Mouse (Mus musculus): ENCODE measurements around the gene Ifitm10. TPM values are rescaled to one million over a fixed set of nuclear protein-coding genes. Genes with fewer than 3 reads are reported as not detected.

Ifitm10 gene
- polyA plus RNA-seq, 2 experiments = 0.87 to 1.3 TPM

DNA sequence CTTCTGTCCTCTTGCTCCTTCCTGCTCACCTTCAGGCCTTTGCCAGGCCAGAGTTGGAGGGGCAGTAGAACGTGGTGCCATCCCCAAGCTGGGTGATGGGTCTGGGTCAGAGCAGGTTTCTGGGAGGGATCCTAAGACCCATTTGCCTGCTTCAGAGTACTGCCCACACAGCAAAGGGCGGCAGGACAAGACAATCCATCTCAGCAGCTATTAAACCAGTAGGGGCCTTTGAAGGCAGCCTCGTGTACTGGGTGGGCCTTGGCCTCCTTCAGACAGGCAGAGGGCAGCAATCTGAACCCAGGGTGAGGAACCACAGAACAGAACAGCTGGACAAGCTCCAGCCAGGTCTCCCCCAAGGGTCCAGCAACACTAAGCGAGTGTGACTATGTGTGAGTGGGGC is 2.5 kb upstream of the Ifitm10 start:
- no peaks in the 10 kb centered on the region for H3K9me3 ChIP-seq (ENCODE audit: control insufficient read depth, low read length)
- H3K27ac ChIP-seq = no peak overlapping the region
- DNase-seq (ENCODE audit: low read depth in 3 of 3, low spot score in 3 of 3) = no peak
- TF ChIP-seq CTCF (IDR thresholded peaks at IDR 0.05; ENCODE audit: low read depth) (no peak), EP300 (IDR thresholded peaks at IDR 0.05; ENCODE audit: low read depth) (no peak)
- no peak overlapping the region for H3K9ac ChIP-seq (replicated peaks)
- ATAC-seq (ENCODE audit: insufficient read depth) = no peak
- peaks cover 58% of the 10 kb centered on the region for H3K36me3 ChIP-seq (replicated peaks; ENCODE audit: control insufficient read depth, insufficient read depth, low read depth)
- H3K4me3 ChIP-seq (ENCODE audit: insufficient read depth in 1 of 2, low read depth in 2 of 2, low read length in 2 of 2) = no peak overlapping the region
- no peak overlapping the region for H3K4me2 ChIP-seq (ENCODE audit: low read depth)
- peaks cover 19% of the 10 kb centered on the region for H3K27me3 ChIP-seq (ENCODE audit: control insufficient read depth, insufficient read depth, low read length)
- WGBS (ENCODE audit: insufficient replicate concordance) = 76% methylated on average over 4 of the region's 4 CpGs
- H3K4me1 ChIP-seq (replicated peaks; ENCODE audit: control insufficient read depth in 2 of 2, insufficient read depth in 2 of 2, low read length in 1 of 2) = peaks cover 34 to 47% of the 10 kb centered on the region in 2 experiments

DNA sequence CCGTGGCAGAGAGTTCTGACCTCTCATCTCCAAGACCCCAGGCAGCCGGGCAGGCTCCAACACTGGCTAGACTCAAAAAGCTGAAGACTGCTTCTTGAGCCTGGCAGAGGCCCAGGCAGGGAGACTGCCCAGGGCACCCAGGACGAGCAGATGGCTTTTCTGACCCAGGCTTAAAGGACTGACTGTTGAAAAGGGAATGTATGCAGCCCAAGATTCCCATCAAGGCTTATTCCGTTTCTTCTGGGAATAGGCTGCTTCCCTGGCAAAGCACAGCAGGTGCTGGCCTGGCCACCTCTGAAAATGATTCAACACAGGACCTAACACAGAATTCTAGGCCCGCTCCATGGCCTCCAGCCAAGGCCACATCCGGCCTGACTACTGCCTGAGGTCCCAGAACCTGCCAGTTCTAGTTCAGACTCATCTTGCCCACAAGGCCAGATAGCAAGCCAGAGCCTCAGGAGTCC is 1.7 kb upstream of the Ifitm10 start:
- DNase-seq (ENCODE audit: low read depth in 3 of 3, low spot score in 3 of 3) = no peak
- H3K36me3 ChIP-seq (replicated peaks; ENCODE audit: control insufficient read depth, insufficient read depth, low read depth) = peaks cover 50% of the 10 kb centered on the region
- no peak overlapping the region for H3K27ac ChIP-seq
- H3K27me3 ChIP-seq (ENCODE audit: control insufficient read depth, insufficient read depth, low read length) = peaks cover 26% of the 10 kb centered on the region
- peaks cover 32 to 39% of the 10 kb centered on the region in 2 experiments for H3K4me1 ChIP-seq (replicated peaks; ENCODE audit: control insufficient read depth in 2 of 2, insufficient read depth in 2 of 2, low read length in 1 of 2)
- H3K9ac ChIP-seq (replicated peaks) = no peak overlapping the region
- 80% methylated on average over 6 of the region's 6 CpGs for WGBS (ENCODE audit: insufficient replicate concordance)
- H3K9me3 ChIP-seq (ENCODE audit: control insufficient read depth, low read length) = no peaks in the 10 kb centered on the region
- no peak for TF ChIP-seq EP300 (IDR thresholded peaks at IDR 0.05; ENCODE audit: low read depth)
- TF ChIP-seq CTCF (IDR thresholded peaks at IDR 0.05; ENCODE audit: low read depth) = no peak
- ATAC-seq (ENCODE audit: insufficient read depth) = no peak
- no peak overlapping the region for H3K4me2 ChIP-seq (ENCODE audit: low read depth)
- H3K4me3 ChIP-seq (ENCODE audit: insufficient read depth in 1 of 2, low read depth in 2 of 2, low read length in 2 of 2) = no peak overlapping the region

DNA sequence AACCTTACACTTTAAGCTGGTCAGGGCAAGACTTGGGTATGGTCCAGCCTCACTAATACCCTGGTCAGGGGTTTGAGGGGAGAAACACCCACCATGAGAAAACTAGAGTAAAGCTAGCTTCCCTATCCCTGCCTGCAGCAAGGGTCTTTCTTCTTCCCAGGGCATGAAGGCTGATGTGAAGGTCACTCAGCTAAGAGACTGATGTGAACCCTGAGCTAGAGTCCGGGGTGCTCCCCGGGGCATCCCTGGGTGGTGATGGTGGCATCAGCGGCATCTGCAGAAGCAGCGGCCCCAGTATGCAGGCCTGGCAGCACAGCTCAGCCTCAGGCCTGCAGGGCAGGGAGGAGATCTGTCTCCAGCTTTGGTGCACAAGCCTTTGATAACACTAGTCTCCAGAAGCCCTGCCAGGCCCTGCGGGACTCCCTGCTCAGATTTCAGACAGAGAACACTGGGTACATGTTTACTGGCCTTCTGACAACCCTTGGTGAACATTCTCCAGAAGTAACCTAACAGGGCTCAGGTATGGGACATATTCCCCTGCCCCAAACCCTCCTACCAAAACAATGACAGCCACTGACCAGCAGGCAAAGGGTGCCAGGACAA is 961 bp upstream of the Ifitm10 start:
- no peak overlapping the region for H3K4me2 ChIP-seq (ENCODE audit: low read depth)
- H3K27ac ChIP-seq = no peak overlapping the region
- H3K27me3 ChIP-seq (ENCODE audit: control insufficient read depth, insufficient read depth, low read length) = peaks cover 28% of the 10 kb centered on the region
- peaks cover 25 to 32% of the 10 kb centered on the region in 2 experiments for H3K4me1 ChIP-seq (replicated peaks; ENCODE audit: control insufficient read depth in 2 of 2, insufficient read depth in 2 of 2, low read length in 1 of 2)
- WGBS (ENCODE audit: insufficient replicate concordance) = 76% methylated on average over 5 of the region's 5 CpGs
- H3K36me3 ChIP-seq (replicated peaks; ENCODE audit: control insufficient read depth, insufficient read depth, low read depth) = peaks cover 42% of the 10 kb centered on the region
- TF ChIP-seq EP300 (IDR thresholded peaks at IDR 0.05; ENCODE audit: low read depth) = no peak
- no peaks in the 10 kb centered on the region for H3K9me3 ChIP-seq (ENCODE audit: control insufficient read depth, low read length)
- no peak overlapping the region for H3K4me3 ChIP-seq (ENCODE audit: insufficient read depth in 1 of 2, low read depth in 2 of 2, low read length in 2 of 2)
- DNase-seq (ENCODE audit: low read depth in 3 of 3, low spot score in 3 of 3) (no peak), ATAC-seq (ENCODE audit: insufficient read depth) (no peak)
- no peak overlapping the region for H3K9ac ChIP-seq (replicated peaks)

DNA sequence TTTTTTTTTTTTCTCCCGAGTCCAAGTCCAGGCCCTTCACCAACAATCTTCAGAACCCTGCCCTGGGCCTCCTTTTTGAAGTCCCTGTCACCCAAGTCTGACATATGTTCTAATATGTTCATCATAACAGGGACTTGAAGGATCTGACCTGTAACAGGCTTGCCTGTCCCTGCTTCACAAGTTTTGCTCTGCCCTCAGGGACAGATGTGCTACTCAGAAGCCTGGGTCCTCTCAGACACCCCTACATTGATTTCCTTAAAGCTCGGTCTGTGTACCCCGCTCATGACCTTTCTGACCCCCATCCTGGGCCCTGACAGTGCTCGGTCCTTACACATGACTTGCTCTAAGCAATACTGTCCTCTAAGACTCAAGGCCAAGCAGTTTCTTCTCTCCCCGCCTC is 514 bp downstream of the Ifitm10 start:
- no peak overlapping the region for H3K27ac ChIP-seq
- WGBS (ENCODE audit: insufficient replicate concordance) = 72% methylated on average over 5 of the region's 5 CpGs
- H3K9ac ChIP-seq (replicated peaks) = no peak overlapping the region
- peaks cover 16 to 18% of the 10 kb centered on the region in 2 experiments for H3K4me1 ChIP-seq (replicated peaks; ENCODE audit: control insufficient read depth in 2 of 2, insufficient read depth in 2 of 2, low read length in 1 of 2)
- no peak for DNase-seq (ENCODE audit: low read depth in 3 of 3, low spot score in 3 of 3)
- H3K4me3 ChIP-seq (ENCODE audit: insufficient read depth in 1 of 2, low read depth in 2 of 2, low read length in 2 of 2) = no peak overlapping the region
- H3K9me3 ChIP-seq (ENCODE audit: control insufficient read depth, low read length) = no peaks in the 10 kb centered on the region
- ATAC-seq (ENCODE audit: insufficient read depth) = no peak
- H3K27me3 ChIP-seq (ENCODE audit: control insufficient read depth, insufficient read depth, low read length) = peaks cover 28% of the 10 kb centered on the region
- peaks cover 27% of the 10 kb centered on the region for H3K36me3 ChIP-seq (replicated peaks; ENCODE audit: control insufficient read depth, insufficient read depth, low read depth)
- TF ChIP-seq CTCF (IDR thresholded peaks at IDR 0.05; ENCODE audit: low read depth) (no peak), EP300 (IDR thresholded peaks at IDR 0.05; ENCODE audit: low read depth) (no peak)
- no peak overlapping the region for H3K4me2 ChIP-seq (ENCODE audit: low read depth)

DNA sequence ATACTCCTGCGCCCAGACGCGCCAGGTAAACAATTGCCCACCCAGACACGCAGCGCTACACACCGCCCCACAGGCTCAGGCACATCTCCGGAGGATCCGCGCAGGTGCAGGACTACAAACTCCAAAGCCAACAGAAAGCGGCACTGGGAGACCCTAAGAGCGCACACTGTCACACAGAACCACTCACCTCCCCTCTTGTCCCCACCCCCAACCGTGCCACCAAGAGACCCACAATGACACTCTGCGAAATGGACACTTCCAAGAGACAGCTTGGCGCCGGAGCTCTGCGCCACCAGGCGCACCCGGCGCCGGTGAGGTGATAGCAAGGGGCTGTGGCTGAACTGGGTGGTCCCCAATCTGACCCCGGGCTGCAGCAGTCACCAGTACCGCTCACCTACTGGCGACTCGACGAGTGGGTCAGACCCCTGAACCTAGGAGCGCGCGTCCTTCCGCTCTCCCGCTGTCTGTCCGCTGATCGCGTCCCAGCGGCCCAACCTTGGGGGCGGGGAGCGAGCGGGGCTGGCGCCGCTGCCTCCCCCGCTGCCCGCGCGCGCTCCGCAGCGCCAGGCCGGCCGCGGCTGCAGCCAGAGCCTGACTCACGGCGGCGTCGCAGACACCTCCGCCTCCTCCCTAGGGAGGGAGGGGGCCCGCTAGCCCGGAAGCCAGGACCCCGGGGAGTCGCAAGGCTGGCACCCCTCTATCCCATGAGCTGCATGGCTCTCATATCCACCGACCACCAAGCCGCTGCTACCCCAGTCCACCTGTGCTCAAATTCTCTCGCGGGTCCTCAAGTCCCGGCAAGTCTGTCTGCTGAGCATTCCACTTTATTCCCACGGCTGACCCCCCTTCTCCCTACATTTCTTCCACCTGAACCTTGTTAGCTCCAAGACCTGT is 1.5 kb downstream of the Ifitm10 start:
- Histone ChIP-seq H3K9ac (replicated peaks) (peak overlapping the region; percentile 15), H3K27ac (no peak overlapping the region), H3K9me3 (ENCODE audit: control insufficient read depth, low read length) (no peaks in the 10 kb centered on the region), H3K4me3 (ENCODE audit: insufficient read depth in 1 of 2, low read depth in 2 of 2, low read length in 2 of 2) (peak overlapping the region; percentile 36 to 45), H3K36me3 (replicated peaks; ENCODE audit: control insufficient read depth, insufficient read depth, low read depth) (peaks cover 17% of the 10 kb centered on the region), H3K4me2 (ENCODE audit: low read depth) (peak overlapping the region; percentile 60), H3K27me3 (ENCODE audit: control insufficient read depth, insufficient read depth, low read length) (peaks cover 28% of the 10 kb centered on the region), H3K4me1 (replicated peaks; ENCODE audit: control insufficient read depth in 2 of 2, insufficient read depth in 2 of 2, low read length in 1 of 2) (peaks cover 6 to 7% of the 10 kb centered on the region in 2 experiments)
- ATAC-seq (ENCODE audit: insufficient read depth) = 0 out of 2 replicates have a peak, but pooled peaks have one; percentile 5
- DNase-seq (ENCODE audit: low read depth in 3 of 3, low spot score in 3 of 3) = no peak
- WGBS (ENCODE audit: insufficient replicate concordance) = 4% methylated on average over 62 of the region's 64 CpGs
- no peak for TF ChIP-seq EP300 (IDR thresholded peaks at IDR 0.05; ENCODE audit: low read depth)
- TF ChIP-seq CTCF (IDR thresholded peaks at IDR 0.05; ENCODE audit: low read depth) = no peak

Measured in liver, embryonic 14.5 days (tissue).